Mouse (Mus musculus) left cerebral cortex, postnatal 36 days (tissue): ENCODE measurements around the gene Rpl3l. TPM values are rescaled to one million over a fixed set of nuclear protein-coding genes. Genes with fewer than 3 reads are reported as not detected.

Experiments
- DNase-seq, 2 experiments: peaks; one replicate each; pipeline ENCODE4 v3.0.0; 2021 to 2022; ENCODE audit warnings: low spot score in 2 of 2, mixed read lengths in 1 of 2
- intact Hi-C: fragments of 180-260 bp; cut with DNase I; formaldehyde crosslinking; loops from one replicate; pipeline ENCODE4 v1.15.1; 2025
- total RNA-seq, 2 experiments: library from RNA; stranded (reverse); gene quantifications; 2 replicates each; pipeline ENCODE4 v1.2.3; 2021

The Rpl3l gene
- under 1 TPM; 0.39 to 0.57 TPM for total RNA-seq

GRCm38 (mm10) chr17:24727618-24728017, at the start of gene Rpl3l:
Gene Rpl3l, plus strand, starts transcription at chr17:24727820.
- DNase-seq = no peak
- intact Hi-C loops = no loop called here

GRCm38 (mm10) chr17:24686514-24686913, 41.1 kb upstream of the Rpl3l start:
- intact Hi-C loops = no loop called here
- DNase-seq = no peak

- intact Hi-C loops = no loop called here
Observed at GRCm38 (mm10) chr17:24687146-24687595, 40.4 kb upstream of the Rpl3l start.

GRCm38 (mm10) chr17:24687599-24687998, 40.0 kb upstream of the Rpl3l start:
- DNase-seq = no peak
- intact Hi-C loops = no loop called here

More at GRCm38 (mm10) chr17:24687146-24687595, 40.4 kb upstream of the Rpl3l start:
- no peak for DNase-seq

GRCm38 (mm10) chr17:24689251-24690081, 38.2 kb upstream of the Rpl3l start, which contains the start of gene Syngr3:
Gene Syngr3, minus strand, starts transcription at chr17:24689955.
- DNase-seq = peak; percentile 58 to 66
- intact Hi-C loops = no loop called here

GRCm38 (mm10) chr17:24692385-24692784, 35.2 kb upstream of the Rpl3l start:
- DNase-seq = no peak
- intact Hi-C loops = no loop called here

GRCm38 (mm10) chr17:24695326-24696010, 32.2 kb upstream of the Rpl3l start:
- no peak for DNase-seq
- intact Hi-C loops = no loop called here

GRCm38 (mm10) chr17:24696011-24696697, 31.5 kb upstream of the Rpl3l start, which contains the start of the genes Gfer and Noxo1:
Gene Gfer, minus strand, starts transcription at chr17:24696156.
Gene Noxo1, plus strand, starts transcription at chr17:24696234.
- intact Hi-C loops = no loop called here
- DNase-seq = peak; percentile 81 to 87

- DNase-seq = no peak
- intact Hi-C loops = no loop called here
Observed at GRCm38 (mm10) chr17:24697985-24698384, 29.6 kb upstream of the Rpl3l start.

- intact Hi-C loops = no loop called here
- no peak for DNase-seq
Observed at GRCm38 (mm10) chr17:24698715-24699114, 28.9 kb upstream of the Rpl3l start.

GRCm38 (mm10) chr17:24699473-24699872, 28.1 kb upstream of the Rpl3l start:
- intact Hi-C loops = no loop called here
- no peak for DNase-seq

GRCm38 (mm10) chr17:24701251-24701650, 26.4 kb upstream of the Rpl3l start:
- DNase-seq = no peak
- intact Hi-C loops = no loop called here

GRCm38 (mm10) chr17:24705821-24706220, 21.8 kb upstream of the Rpl3l start:
- DNase-seq = no peak
- intact Hi-C loops = no loop called here

- DNase-seq = peak; percentile 94 to 95
- intact Hi-C loops = no loop called here
Observed at GRCm38 (mm10) chr17:24706982-24707800, 20.4 kb upstream of the Rpl3l start, which contains the start of gene Tbl3. Gene Tbl3, minus strand, starts transcription at chr17:24707660.

- intact Hi-C loops = no loop called here
- no peak for DNase-seq
Observed at GRCm38 (mm10) chr17:24707801-24708425, 19.7 kb upstream of the Rpl3l start.

GRCm38 (mm10) chr17:24708646-24709045, 19.0 kb upstream of the Rpl3l start:
- no peak for DNase-seq
- intact Hi-C loops = no loop called here

- no peak for DNase-seq
- intact Hi-C loops = no loop called here
Observed at GRCm38 (mm10) chr17:24715556-24715955, 12.1 kb upstream of the Rpl3l start.

- no peak for DNase-seq
- intact Hi-C loops = no loop called here
Observed at GRCm38 (mm10) chr17:24716166-24716682, 11.4 kb upstream of the Rpl3l start.
